Mouse (Mus musculus) layer of hippocampus, adult 8-10 months (tissue): Measurements from ENCODE around the gene Kansl1. TPM values are rescaled to one million over a fixed set of nuclear protein-coding genes. Genes with fewer than 3 reads are reported as not detected.

Experiments used
- DNase-seq, 2 experiments: peaks; one replicate each; pipeline ENCODE4 v3.0.0; 2022; ENCODE audit warnings: low spot score in 2 of 2
- total RNA-seq, 4 experiments: library from RNA; stranded (reverse); gene quantifications; 2 replicates each; pipeline ENCODE4 v1.2.4; 2022

The Kansl1 gene
- total RNA-seq, 4 experiments from 2014 or later = 65.0 to 79.8 (median 71.3) TPM

GRCm38 (mm10) chr11:104439703-104440102, 29.0 kb downstream of the Kansl1 start:
- no peak for DNase-seq

DNA sequence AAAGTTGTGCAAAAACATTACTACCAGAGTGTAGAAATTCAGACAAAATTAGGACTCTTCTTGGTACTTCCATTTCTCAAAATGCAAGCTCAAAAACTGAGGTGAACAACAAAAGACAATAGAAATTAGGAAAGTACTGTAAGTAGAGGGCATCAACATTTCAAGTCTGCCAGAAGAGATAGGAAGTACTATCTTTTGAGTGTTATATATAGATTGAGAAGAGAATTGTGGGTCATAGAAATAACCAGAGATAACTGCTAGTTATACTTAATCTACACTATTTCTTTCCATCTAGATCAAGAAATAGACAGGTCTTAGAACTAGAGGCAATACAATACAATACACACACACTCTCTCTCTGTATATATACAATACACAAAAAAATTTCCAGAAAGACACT, 30.2 kb downstream of the Kansl1 start:
- no peak for DNase-seq

- no peak for DNase-seq
Measured at GRCm38 (mm10) chr11:104436394-104436954, 32.2 kb downstream of the Kansl1 start.

- DNase-seq = no peak
Measured at GRCm38 (mm10) chr11:104435753-104436152, 32.9 kb downstream of the Kansl1 start.

DNA sequence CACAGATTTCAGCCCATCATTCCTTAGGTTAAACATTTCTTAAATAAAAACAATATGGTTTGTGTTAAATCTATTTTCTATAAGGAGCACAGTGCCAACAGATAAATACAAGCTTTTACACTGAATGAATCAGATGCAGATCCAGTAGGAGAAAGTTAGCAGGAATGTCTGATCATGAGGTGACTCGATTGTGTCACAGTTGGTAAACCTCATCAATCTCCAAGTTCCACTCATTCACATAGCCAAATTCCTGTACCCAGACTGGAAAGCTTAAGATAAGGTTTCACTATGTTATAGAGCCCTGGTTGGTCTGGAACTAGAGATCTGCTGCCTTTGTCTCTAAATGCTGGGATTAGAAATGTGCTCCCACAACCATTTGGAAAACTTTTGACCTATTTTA, 33.5 kb downstream of the Kansl1 start:
- no peak for DNase-seq

- no peak for DNase-seq
Measured at GRCm38 (mm10) chr11:104432251-104432650, 36.4 kb downstream of the Kansl1 start.

DNA sequence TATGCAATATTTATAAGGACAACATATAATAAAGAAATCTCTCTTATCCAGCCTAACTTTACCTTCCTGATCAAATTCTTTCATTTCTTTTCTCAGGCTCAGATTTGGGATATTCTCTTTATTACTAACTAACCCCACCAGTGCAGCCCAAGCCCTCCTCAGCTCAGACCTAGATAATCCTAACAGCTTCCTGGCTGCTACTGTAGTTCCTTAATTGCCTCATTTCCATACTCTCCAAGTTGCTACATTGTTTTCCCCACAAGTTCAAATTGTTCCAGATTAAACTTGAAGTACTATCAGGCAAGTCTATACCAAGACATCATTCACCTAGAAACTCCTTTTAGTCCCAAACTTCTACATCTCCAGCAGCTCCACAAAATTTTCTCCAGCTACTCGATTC, 36.9 kb downstream of the Kansl1 start:
- no peak for DNase-seq

DNA sequence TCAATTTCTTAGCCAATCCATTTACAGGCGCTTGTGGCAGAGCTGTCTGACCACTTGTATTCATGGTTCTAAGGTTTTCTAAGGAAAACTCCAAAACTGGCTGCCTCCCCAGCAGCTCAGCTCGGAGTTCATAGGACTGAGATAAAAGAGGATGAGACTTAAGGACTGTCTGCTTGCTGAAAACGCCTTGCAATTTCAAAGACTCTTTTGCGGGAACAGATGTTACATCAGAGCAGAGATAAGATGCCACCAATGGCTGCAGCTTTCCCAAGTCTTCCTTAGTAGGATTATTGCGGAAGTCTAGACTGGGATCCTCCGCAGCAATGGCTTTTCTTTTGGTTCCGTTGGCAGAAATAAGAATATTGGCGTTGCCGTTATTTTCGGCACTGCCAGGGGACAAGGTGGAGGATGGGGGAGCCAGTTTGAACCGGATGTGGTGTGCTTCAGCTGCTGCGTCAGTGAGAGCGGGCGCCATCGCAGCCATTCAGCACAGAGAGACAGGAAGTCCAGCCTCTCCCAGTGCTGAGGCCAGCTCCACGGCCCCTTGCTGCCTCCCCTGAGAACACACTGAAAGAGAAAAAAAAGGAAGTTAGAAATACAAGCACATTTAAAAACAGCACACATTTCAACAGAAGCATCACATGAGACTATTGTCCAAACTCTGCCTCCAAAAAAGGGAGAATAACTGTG, 43.8 kb downstream of the Kansl1 start:
- DNase-seq = no peak

DNA sequence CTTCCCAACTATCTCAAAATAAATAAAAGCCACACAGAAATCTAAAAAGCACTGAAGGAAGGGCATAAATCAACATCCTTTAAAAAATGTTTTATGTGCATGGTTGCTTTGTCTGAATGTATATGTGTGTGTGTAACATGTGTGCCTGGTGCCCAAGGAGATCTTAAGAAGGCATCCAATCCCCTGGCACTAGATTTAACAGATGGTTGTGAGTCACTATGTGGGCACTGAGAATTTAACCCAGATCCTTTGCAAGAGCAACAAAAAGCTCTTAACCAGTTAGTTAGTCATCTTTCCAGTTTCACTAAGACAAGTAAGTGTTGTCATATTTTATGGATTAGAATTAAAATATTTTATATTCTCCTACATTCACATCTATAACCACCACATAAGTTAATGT, 56.4 kb downstream of the Kansl1 start:
- DNase-seq = no peak

- DNase-seq = no peak
Measured at GRCm38 (mm10) chr11:104407391-104407790, 61.3 kb downstream of the Kansl1 start.

DNA sequence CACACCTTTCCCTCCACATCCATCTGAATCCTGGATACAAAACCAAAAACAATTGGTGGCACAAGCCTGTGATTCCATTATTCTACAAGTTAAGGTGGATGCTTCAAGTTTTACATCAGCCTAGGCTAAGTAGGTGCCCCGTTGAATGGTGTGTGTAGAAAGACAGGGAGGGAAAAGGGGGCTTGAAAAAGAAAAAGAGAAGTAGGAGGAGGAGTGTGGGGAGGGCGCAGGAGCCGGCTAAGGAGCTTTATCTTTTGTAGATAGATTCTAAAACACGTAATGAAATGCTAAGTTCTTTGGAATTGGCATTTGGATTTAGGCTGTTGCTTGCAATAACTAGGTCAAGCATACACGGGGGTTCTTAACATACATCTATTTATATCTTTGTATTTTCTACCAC, 67.7 kb downstream of the Kansl1 start:
- DNase-seq = no peak

DNA sequence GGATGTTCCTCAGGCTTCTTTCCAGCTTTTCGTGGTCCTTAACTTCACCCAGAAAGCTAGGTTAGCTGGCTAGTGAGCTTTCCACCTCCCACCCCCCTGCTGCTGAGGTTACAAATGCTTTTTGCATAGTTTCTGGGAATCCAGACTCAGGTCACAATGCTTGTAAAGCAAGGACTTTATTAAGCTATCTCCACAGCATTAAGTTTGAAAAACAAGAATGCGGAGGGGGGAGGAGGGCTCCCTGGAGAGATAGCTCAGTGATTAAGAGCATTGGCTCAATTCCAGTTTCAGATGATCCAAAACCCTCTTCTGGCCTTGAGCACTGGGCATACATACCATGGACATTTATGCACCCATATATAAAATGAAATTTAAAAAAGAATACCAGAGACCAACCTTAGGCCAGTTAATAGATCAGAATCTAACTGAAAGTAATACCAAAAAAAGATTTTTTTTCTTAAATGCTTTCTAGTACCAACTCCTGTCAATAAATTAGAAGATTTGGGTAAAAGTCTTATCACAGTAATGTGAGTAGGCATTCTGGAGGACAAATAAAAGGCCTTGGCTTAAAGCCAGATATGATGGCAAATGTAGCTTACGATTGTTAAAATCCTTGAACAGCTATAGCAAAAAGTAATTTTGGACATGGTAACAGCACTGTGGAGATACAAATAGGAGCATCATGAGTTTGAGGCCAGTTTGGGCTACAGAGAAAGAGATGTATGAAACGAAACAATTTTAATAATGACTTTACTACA, 69.0 kb downstream of the Kansl1 start:
- DNase-seq = no peak

- no peak for DNase-seq
Measured at GRCm38 (mm10) chr11:104395648-104396047, 73.0 kb downstream of the Kansl1 start.

DNA sequence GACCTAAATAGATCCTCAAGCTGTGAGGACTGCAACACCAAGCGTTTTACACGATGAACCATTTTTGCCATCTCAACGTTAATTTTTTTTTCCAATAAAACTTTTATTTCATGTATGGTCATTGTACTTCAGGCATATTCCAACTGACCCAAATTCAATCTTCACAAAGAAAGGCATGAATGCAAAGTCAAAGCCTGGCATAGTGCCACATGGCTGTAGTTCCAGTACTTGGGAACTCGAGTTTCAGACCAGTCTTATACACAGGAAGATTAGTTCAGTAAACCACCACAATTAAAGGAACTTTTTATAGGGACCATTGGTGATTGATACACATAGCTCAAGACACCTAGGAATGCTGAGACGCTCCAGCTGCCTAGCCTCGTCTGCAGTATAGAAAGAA, 75.5 kb downstream of the Kansl1 start:
- DNase-seq = no peak

DNA sequence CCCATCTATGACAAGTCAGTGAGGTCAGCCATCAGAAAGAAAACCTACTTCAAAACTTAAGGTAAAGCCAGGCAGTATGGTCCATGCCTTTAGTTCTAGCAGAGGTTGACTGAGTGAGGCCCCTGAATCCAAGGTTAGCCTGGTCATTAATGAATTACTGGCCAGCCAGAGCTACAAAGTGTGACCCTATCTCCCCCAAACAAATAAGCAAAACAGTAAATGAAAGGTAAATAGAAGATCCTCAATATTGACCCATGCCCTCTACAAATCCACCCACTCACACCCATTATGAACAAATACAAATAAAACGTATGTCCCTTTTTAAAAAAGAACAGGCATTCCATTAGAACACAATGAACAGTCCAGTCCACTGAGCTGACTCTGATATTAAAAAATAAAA, 76.5 kb downstream of the Kansl1 start:
- DNase-seq = no peak

DNA sequence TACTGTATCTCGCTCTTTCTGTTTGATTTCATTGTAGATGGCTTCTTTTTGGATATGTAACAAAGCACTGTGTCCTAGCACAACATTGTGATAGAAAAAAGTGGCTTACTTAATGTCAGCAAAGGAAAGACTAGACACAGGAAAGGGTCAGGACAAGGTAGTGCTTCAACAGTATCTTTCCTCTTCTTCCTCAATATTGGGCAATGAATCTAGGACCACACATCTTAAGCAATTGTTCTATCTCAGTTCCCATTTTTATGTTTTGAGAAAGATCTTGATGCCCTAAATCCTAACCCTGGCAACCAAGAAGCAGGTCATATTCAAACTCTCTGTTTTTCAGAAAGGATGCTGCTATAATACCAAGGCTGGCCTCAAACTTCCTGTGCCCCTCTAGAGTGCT, 81.4 kb downstream of the Kansl1 start:
- DNase-seq = no peak

GRCm38 (mm10) chr11:104386595-104386994, 82.1 kb downstream of the Kansl1 start:
- no peak for DNase-seq

DNA sequence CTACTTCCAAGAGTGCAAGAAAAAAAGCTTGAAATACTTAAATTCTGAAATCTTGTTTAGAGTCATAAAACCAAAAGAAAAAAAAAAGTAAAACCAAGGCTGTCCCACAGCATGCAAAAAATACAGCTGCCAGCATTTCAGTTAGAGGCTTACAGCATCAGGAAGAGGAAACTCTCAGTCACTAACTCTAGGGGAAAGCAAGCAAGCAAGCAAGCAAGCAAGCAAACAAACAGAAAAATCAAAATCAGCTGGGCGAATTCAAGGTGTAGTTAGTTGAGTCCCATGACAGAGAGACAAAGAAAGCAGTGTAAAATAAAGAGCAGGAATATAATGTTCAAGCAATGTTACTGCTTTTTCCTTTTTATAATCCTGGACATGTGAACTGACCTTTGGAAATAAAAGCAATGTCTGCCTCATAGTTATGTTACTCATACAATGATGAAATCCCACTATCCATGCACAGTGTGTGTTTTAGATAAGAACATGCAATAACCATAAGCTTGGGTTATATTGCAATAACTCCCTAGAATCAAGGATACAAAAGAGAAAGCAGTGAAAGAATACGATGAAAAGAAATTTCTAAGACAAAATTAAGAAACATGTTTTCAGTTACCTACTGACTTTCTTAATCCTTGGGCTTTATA, 85.4 kb downstream of the Kansl1 start:
- DNase-seq = no peak

DNA sequence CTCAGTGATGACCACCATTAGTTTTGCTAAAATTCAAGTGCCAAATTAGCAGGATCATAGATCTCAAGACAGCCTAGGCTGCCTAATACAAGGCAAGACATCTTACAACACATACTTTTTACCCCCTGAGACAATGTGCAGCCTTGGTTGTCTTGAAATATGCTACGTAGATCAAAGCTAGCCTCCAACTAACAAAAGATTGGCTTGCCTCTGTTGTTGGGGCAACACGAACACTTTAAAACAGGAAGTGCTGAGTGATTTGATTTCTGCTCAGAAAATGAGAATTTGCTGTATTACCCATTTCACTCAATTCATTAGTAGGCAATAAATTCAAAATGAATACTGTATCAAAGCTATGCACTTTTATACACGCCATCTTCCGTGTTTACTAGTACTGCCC, 86.8 kb downstream of the Kansl1 start:
- no peak for DNase-seq

DNA sequence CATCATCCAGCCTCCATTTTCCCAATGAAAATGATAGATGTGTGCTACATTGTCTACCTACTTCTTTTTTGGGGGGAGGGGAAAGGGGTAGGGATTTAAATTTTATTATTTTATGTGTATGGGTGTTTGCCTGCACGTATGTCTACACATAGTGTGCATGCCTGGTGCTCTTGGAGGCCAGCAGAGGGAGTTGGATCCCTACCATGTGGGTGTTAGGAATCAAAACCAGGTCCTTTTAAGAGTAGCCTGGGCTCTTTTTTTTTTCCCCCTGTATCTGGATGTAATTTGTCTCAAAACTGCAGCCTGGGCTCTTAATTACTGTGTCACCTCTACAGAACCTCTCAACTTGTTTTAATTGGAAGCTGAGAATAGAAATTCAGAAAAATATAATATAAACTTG, 89.0 kb downstream of the Kansl1 start:
- no peak for DNase-seq

DNA sequence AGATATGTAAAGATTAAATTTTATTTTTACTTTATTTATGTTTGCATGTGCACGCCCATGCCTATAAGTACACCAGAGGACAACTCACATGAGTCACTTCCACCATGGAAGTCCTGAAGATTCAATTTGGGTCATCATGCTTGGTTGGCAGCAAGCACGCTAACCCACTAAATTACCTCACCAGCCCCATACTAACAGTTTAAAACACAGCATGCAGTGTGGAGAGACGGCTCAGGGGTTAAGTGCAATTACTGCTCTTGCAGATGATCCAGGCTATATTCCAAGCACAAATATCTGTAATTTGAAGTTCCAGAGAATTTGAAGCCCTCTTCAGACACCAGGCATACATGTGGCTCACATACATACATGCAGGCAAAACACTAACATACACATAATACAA, 92.4 kb downstream of the Kansl1 start:
- no peak for DNase-seq

GRCm38 (mm10) chr11:104367486-104368190, 101.0 kb downstream of the Kansl1 start:
- DNase-seq = no peak
